Mouse (Mus musculus): Measurements from ENCODE around the gene Olfr275.

DNA sequence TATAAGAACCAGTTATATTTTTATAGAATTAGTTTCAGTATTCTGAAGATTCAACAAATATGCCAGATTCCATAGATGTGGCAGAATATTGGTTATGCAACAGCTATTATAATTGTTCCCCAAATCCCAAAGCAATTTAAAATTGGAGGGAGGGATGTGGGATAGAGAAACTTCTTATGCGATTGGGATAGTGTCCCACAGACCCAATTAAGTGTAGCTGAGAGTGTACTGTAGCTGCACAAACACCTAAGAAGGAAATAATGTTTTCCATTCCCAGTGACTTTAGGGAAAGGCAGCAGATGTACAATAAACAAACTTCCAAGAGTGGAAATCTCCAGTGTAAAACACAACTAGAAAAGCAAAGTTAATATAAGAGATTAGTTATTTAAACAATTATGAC lies 44.7 kb downstream of the Olfr275 start, which contains the start of gene Olfr273:
- TF ChIP-seq CTCF (IDR thresholded peaks at IDR 0.05; ENCODE audit: control insufficient read depth, insufficient read depth, insufficient read length) (no peak), MAX (IDR thresholded peaks at IDR 0.05) (no peak), USF1 (IDR thresholded peaks at IDR 0.05; ENCODE audit: low read depth) (no peak), MYOG (IDR thresholded peaks at IDR 0.05; ENCODE audit: control insufficient read depth, extremely low read depth, insufficient read length) (no peak), CEBPB (IDR thresholded peaks at IDR 0.05; ENCODE audit: low read depth) (no peak), FOSL1 (IDR thresholded peaks at IDR 0.05; ENCODE audit: insufficient read depth, low read length, poor library complexity, severe bottlenecking) (no peak)

All from C2C12 (cell line).